Mouse (Mus musculus): ENCODE data around the gene Timeless.

- TF ChIP-seq CTCF (IDR thresholded peaks at IDR 0.05; ENCODE audit: low read depth, low read length) (no peak), GATA2 (IDR thresholded peaks at IDR 0.05; ENCODE audit: borderline replicate concordance, low read depth, low read length) (no peak)
Observed at GRCm38 (mm10) chr10:128210954-128211353, 20.9 kb upstream of the Timeless start.
